ENCODE assay signal across 8 mouse cellular contexts in the genomic region with DNA sequence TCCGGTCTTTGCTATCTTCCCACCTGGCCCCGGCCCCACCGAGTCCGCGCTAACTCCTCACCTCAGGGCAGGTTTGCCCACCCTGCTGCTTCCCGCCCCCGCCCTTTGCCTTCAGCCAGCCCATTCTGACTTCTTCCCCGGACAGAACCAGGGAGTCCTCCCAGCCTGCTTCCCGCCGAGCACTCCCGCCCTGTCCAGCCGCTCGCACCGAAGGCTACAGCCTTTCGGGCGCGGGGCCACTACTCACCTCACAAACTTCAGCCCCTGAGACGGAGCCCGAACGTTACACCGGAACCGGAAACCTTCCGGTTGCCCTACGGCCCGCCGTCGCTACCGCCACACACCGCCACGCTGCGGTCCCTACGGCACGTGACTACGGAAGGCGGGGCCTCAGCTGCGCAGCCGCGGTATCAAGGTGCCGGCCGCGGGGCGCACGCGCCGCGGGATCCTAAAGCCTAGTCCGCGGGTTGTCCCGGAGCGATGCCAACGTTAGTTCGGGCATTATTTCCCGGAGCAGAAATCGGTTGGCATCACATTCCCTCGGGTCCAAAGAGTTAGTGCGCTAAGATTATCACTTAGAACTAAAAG. TPM values are rescaled to one million over a fixed set of nuclear protein-coding genes. Genes with fewer than 3 reads are reported as not detected.
DNase-seq lines count a peak whose midpoint lies in the region; ATAC-seq and TF ChIP-seq lines count a peak whose summit lies in the region.

TSS of gene Prpf3 (minus strand) at position 384 of the 588 bp plus-strand sequence.

- peak; percentile 96 for ATAC-seq in activated CD4-positive, CD25-positive, alpha-beta regulatory T cell, adult 4 months
- ATAC-seq in megakaryocyte progenitor cell, adult 5-6 weeks (replicated peaks; ENCODE audit: poor library complexity) = peak; percentile 96

- DNase-seq in gastrocnemius, postnatal 10 days = peak; percentile 97
- peak; percentile 95 for DNase-seq in induced T-regulatory cell, adult 2 months (ENCODE audit: low read depth)
- DNase-seq in left cerebral cortex, adult 9 months (ENCODE audit: low spot score in 2 of 2) = peak; percentile 84 to 94
- DNase-seq in right cerebral cortex, postnatal 14 days = peak; percentile 94
- DNase-seq in urinary bladder, postnatal 36 days (ENCODE audit: low spot score in 2 of 2) = peak; percentile 93 to 94

- H3K27ac ChIP-seq in cortical plate, adult 2 months (ENCODE audit: insufficient read depth, low read length) = peak within 1 kb of the TSS; percentile 51; the same call in 1 of the 2 replicates

- H3K4me1 ChIP-seq in cortical plate, adult 2 months (ENCODE audit: control insufficient read depth, insufficient read depth, low read length) = no peaks in the 10 kb centered on the region; the same call in 1 of the 2 replicates

- TF ChIP-seq POLR2A in cortical plate, adult 2 months (IDR thresholded peaks at IDR 0.05; ENCODE audit: extremely low read depth, insufficient read depth, low read length) = peak; percentile 77

- TF ChIP-seq CTCF in cortical plate, adult 2 months (IDR thresholded peaks at IDR 0.05; ENCODE audit: extremely low read depth, insufficient read depth, low read length) = no peak

- H3K4me3 ChIP-seq in cortical plate, adult 2 months (ENCODE audit: insufficient read depth, low read length) = peak within 1 kb of the TSS; percentile 83

RNA-seq across cellular contexts. Expression of gene Prpf3, which starts in this region (rescaled TPM):
- 10 to 100 TPM; 31.7 to 44.5 TPM for polyA plus RNA-seq in activated CD4-positive, CD25-positive, alpha-beta regulatory T cell, adult 4 months (2017; shearing (Covaris generic))
- 36.0 and 36.9 TPM in 2 replicates for polyA plus RNA-seq in cortical plate, adult 2 months (2012; rRNA removed)
- total RNA-seq in gastrocnemius, postnatal 10 days (2021) = 10 to 100 TPM; 12.8 to 22.9 TPM
- total RNA-seq in megakaryocyte progenitor cell, adult 5-6 weeks (2015) = 41.2 and 56.2 TPM in 2 replicates
- total RNA-seq in megakaryocyte progenitor cell, adult 5-6 weeks (2017) = 25.7 and 51.2 TPM in 2 replicates

Comparison
In these comparisons a context has a peak if more than half of its experiments do, and no peak if none do; other contexts are left out.
1. Peak in every context shown above with its lines: DNase-seq, ATAC-seq, H3K4me3 ChIP-seq and H3K27ac ChIP-seq.